Mouse (Mus musculus): Measurements from ENCODE around the gene Urad. TPM values are rescaled to one million over a fixed set of nuclear protein-coding genes. Genes with fewer than 3 reads are reported as not detected.

Urad gene
- total RNA-seq, 2 experiments from 2014 or later, result not detected

GRCm38 (mm10) chr5:147275761-147276160 is 46.5 kb downstream of the Urad start:
- no peak for DNase-seq (ENCODE audit: extremely low spot score in 1 of 2, low spot score in 2 of 2)
- intact Hi-C loops (cut with DNase I), result loop anchor here (5.0 kb wide), 2 partner anchors 37 to 83 kb away; no protein-coding TSS in a partner anchor

- DNase-seq (ENCODE audit: extremely low spot score in 1 of 2, low spot score in 2 of 2), result no peak
- intact Hi-C loops (cut with DNase I), result loop anchor here (5.0 kb wide), 2 partner anchors 38 to 82 kb away; no protein-coding TSS in a partner anchor
Measured at GRCm38 (mm10) chr5:147274174-147275141, 47.8 kb downstream of the Urad start.

GRCm38 (mm10) chr5:147272808-147273345 is 49.4 kb downstream of the Urad start:
- DNase-seq (ENCODE audit: extremely low spot score in 1 of 2, low spot score in 2 of 2), result no peak
- intact Hi-C loops (cut with DNase I), result no loop called here

- no peak for DNase-seq (ENCODE audit: extremely low spot score in 1 of 2, low spot score in 2 of 2)
- intact Hi-C loops (cut with DNase I), result no loop called here
Measured at GRCm38 (mm10) chr5:147272046-147272807, 50.0 kb downstream of the Urad start.

GRCm38 (mm10) chr5:147270673-147271655 is 51.3 kb downstream of the Urad start:
- no peak for DNase-seq (ENCODE audit: extremely low spot score in 1 of 2, low spot score in 2 of 2)
- intact Hi-C loops (cut with DNase I), result no loop called here

GRCm38 (mm10) chr5:147269926-147270672 is 52.1 kb downstream of the Urad start, which contains the start of gene Pdx1:
Gene Pdx1, plus strand, starts transcription at chr5:147269959.
- no peak for DNase-seq (ENCODE audit: extremely low spot score in 1 of 2, low spot score in 2 of 2)

GRCm38 (mm10) chr5:147269371-147269770 is 52.9 kb downstream of the Urad start:
- intact Hi-C loops (cut with DNase I), result no loop called here
- DNase-seq (ENCODE audit: extremely low spot score in 1 of 2, low spot score in 2 of 2), result no peak

More at GRCm38 (mm10) chr5:147269926-147270672, 52.1 kb downstream of the Urad start, which contains the start of gene Pdx1:
- intact Hi-C loops (cut with DNase I), result no loop called here

- no peak for DNase-seq (ENCODE audit: extremely low spot score in 1 of 2, low spot score in 2 of 2)
- intact Hi-C loops (cut with DNase I), result no loop called here
Measured at GRCm38 (mm10) chr5:147268728-147269127, 53.5 kb downstream of the Urad start.

GRCm38 (mm10) chr5:147267434-147267833 is 54.8 kb downstream of the Urad start:
- DNase-seq (ENCODE audit: extremely low spot score in 1 of 2, low spot score in 2 of 2), result no peak
- intact Hi-C loops (cut with DNase I), result no loop called here

Small RNA genes within 50 kb of the gene (microRNA-seq; reads per million reads assigned to microRNA genes)
- not detected for gene Mir7k

Other genes with a start within 250 kb of the Urad start
- gene Lnx2, start 245.9 kb downstream of the Urad start, total RNA-seq (2021), result 1 to 10 TPM; 5.6 to 6.2 TPM
- 10 to 100 TPM; 82.2 to 88.3 TPM for gene Polr1d, start 245.4 kb downstream of the Urad start, total RNA-seq (2021)
- under 1 TPM; 0.59 to 0.88 TPM for gene Gsx1, start 133.7 kb downstream of the Urad start, total RNA-seq (2021)
- gene Pdx1, start 52.5 kb downstream of the Urad start, total RNA-seq (2021), result not detected
- gene Cdx2, start 15.2 kb downstream of the Urad start, total RNA-seq (2021), result not detected
- gene Flt3, start 78.0 kb upstream of the Urad start, total RNA-seq (2021), result 1 to 10 TPM; 2.2 to 2.6 TPM
- 10 to 100 TPM; 85.0 to 96.8 TPM for gene Pan3, start 107.7 kb upstream of the Urad start, total RNA-seq (2021)